Mouse (Mus musculus): ENCODE measurements around the gene Crip1. TPM values are rescaled to one million over a fixed set of nuclear protein-coding genes. Genes with fewer than 3 reads are reported as not detected.

Crip1 gene
- total RNA-seq, 1 experiment, result 173 TPM

GRCm38 (mm10) chr12:113201301-113201700, 55.2 kb downstream of the Crip1 start:
- no peak overlapping the region for H3K9ac ChIP-seq (ENCODE audit: insufficient read depth, low read depth, low read length, poor library complexity, severe bottlenecking)
- in situ Hi-C loops (cut with MboI; ENCODE audit: low sequenced_read_pairs in 2 of 2, unreplicated experiment in 2 of 2), result no loop called here

DNA sequence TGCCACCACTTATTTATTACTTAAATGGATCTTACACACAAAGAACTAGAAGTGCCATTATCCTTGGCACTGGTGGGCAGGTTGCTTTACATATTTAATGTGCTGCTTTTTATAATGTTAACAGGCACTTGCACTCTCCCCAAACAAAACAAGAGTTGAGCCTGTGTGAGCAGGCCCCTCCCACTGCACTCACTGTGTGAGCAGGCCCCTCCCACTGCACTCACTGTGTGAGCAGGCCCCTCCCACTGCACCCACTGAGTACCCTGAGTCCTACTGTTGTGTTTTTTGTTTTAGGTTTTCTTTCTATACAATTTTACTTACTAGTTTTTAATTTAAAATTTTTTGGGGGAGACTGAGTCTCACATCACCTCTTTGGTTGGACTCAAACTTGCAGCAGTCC, 55.9 kb downstream of the Crip1 start:
- in situ Hi-C loops (cut with MboI; ENCODE audit: low sequenced_read_pairs in 2 of 2, unreplicated experiment in 2 of 2), result no loop called here
- TF ChIP-seq HCFC1 (IDR thresholded peaks at IDR 0.05; ENCODE audit: borderline replicate concordance, insufficient read depth, low read length) (no peak), ZNF384 (IDR thresholded peaks at IDR 0.05; ENCODE audit: low read depth, low read length) (no peak), MAFK (IDR thresholded peaks at IDR 0.05; ENCODE audit: insufficient read depth, low read depth, low read length) (no peak), ZC3H11A (IDR thresholded peaks at IDR 0.05; ENCODE audit: borderline replicate concordance, low read depth, low read length) (no peak), CHD2 (IDR thresholded peaks at IDR 0.05; ENCODE audit: low read depth, low read length) (no peak)
- H3K9me3 ChIP-seq (ENCODE audit: control insufficient read depth, insufficient read depth, low read depth, low read length), result no peaks in the 10 kb centered on the region
- H3K4me1 ChIP-seq (ENCODE audit: control insufficient read depth in 2 of 2, insufficient read depth in 2 of 2, low read length in 2 of 2, poor library complexity in 1 of 2), result no peaks in the 10 kb centered on the region
- no peak overlapping the region for H3K27ac ChIP-seq (ENCODE audit: insufficient read depth, low read depth, low read length, poor library complexity, severe bottlenecking)
- H3K4me3 ChIP-seq (ENCODE audit: insufficient read depth in 1 of 2, low read depth in 1 of 2, low read length in 2 of 2, poor library complexity in 1 of 2, severe bottlenecking in 1 of 2), result no peak overlapping the region
- H3K9ac ChIP-seq (ENCODE audit: insufficient read depth, low read depth, low read length, poor library complexity, severe bottlenecking), result no peak overlapping the region
- DNase-seq (ENCODE audit: low read depth, low spot score), result no peak
- H3K36me3 ChIP-seq (ENCODE audit: control insufficient read depth, insufficient read depth, low read length, poor library complexity, severe bottlenecking), result no peaks in the 10 kb centered on the region

More at GRCm38 (mm10) chr12:113201301-113201700, 55.2 kb downstream of the Crip1 start:
- Histone ChIP-seq H3K36me3 (ENCODE audit: control insufficient read depth, insufficient read depth, low read length, poor library complexity, severe bottlenecking) (no peaks in the 10 kb centered on the region), H3K4me3 (ENCODE audit: insufficient read depth in 1 of 2, low read depth in 1 of 2, low read length in 2 of 2, poor library complexity in 1 of 2, severe bottlenecking in 1 of 2) (no peak overlapping the region), H3K27ac (ENCODE audit: insufficient read depth, low read depth, low read length, poor library complexity, severe bottlenecking) (no peak overlapping the region), H3K4me1 (ENCODE audit: control insufficient read depth in 2 of 2, insufficient read depth in 2 of 2, low read length in 2 of 2, poor library complexity in 1 of 2) (no peaks in the 10 kb centered on the region), H3K9me3 (ENCODE audit: control insufficient read depth, insufficient read depth, low read depth, low read length) (no peaks in the 10 kb centered on the region)
- no peak for TF ChIP-seq MAFK (IDR thresholded peaks at IDR 0.05; ENCODE audit: insufficient read depth, low read depth, low read length)
- no peak for TF ChIP-seq HCFC1 (IDR thresholded peaks at IDR 0.05; ENCODE audit: borderline replicate concordance, insufficient read depth, low read length)
- no peak for TF ChIP-seq CHD2 (IDR thresholded peaks at IDR 0.05; ENCODE audit: low read depth, low read length)
- TF ChIP-seq ZNF384 (IDR thresholded peaks at IDR 0.05; ENCODE audit: low read depth, low read length), result no peak
- TF ChIP-seq ZC3H11A (IDR thresholded peaks at IDR 0.05; ENCODE audit: borderline replicate concordance, low read depth, low read length), result no peak
- DNase-seq (ENCODE audit: low read depth, low spot score), result no peak

Other genes with a start within 250 kb of the Crip1 start
- 54.1 and 129 TPM in 2 replicates for gene Jag2, start 216.5 kb upstream of the Crip1 start, total RNA-seq (2012; rRNA removed)
- 21.9 and 28.1 TPM in 2 replicates for gene Nudt14, start 204.2 kb upstream of the Crip1 start, total RNA-seq (2012; rRNA removed)
- gene Btbd6, start 169.8 kb upstream of the Crip1 start, total RNA-seq (2012; rRNA removed), result 13.4 and 15.2 TPM in 2 replicates
- gene Brf1, start 145.6 kb upstream of the Crip1 start, total RNA-seq (2012; rRNA removed), result 56.4 and 63.4 TPM in 2 replicates
- gene Pacs2, start 131.8 kb upstream of the Crip1 start, total RNA-seq (2012; rRNA removed), result 17.2 and 20.7 TPM in 2 replicates
- 0.22 and 0.79 TPM in 2 replicates for gene Tex22, start 71.8 kb upstream of the Crip1 start, total RNA-seq (2012; rRNA removed)
- 30.3 and 49.7 TPM in 2 replicates for gene Mta1, start 48.0 kb upstream of the Crip1 start, total RNA-seq (2012; rRNA removed)
- 54.6 and 62.2 TPM in 2 replicates for gene Crip2, start 6.1 kb upstream of the Crip1 start, total RNA-seq (2012; rRNA removed)
- 30.3 and 48.0 TPM in 2 replicates for gene Tedc1, start 10.1 kb downstream of the Crip1 start, total RNA-seq (2012; rRNA removed)
- 12.5 and 20.3 TPM in 2 replicates for gene Tmem121, start 39.6 kb downstream of the Crip1 start, total RNA-seq (2012; rRNA removed)

Measured in ES-E14 (cell line).